Mouse (Mus musculus) liver, adult (tissue): Measurements from ENCODE around the gene Zc3h12b.

Source experiments
- GATA4 ChIP-seq: IDR thresholded peaks from 2 replicates; pipeline ENCODE4 v1.6.1; 2014; ENCODE audit warnings: mild to moderate bottlenecking, low read length; ENCODE audit not compliant: insufficient replicate concordance

Gene Zc3h12b

GRCm38 (mm10) chrX:95711227-95712111 is at the start of gene Zc3h12b:
Gene Zc3h12b (plus strand): TSS chrX:95711678.
- no peak for TF ChIP-seq GATA4

GRCm38 (mm10) chrX:95682206-95682605 is 29.3 kb upstream of the Zc3h12b start:
- TF ChIP-seq GATA4: no peak

- no peak for TF ChIP-seq GATA4
Measured at GRCm38 (mm10) chrX:95687119-95687518, 24.4 kb upstream of the Zc3h12b start.

- TF ChIP-seq GATA4: no peak
Measured at GRCm38 (mm10) chrX:95738253-95738652, 26.8 kb downstream of the Zc3h12b start.

- TF ChIP-seq GATA4: no peak
Measured at GRCm38 (mm10) chrX:95795881-95796280, 84.4 kb downstream of the Zc3h12b start.

- no peak for TF ChIP-seq GATA4
Measured at GRCm38 (mm10) chrX:95801790-95802189, 90.3 kb downstream of the Zc3h12b start.

- no peak for TF ChIP-seq GATA4
Measured at GRCm38 (mm10) chrX:95852806-95853205, 141.3 kb downstream of the Zc3h12b start.

GRCm38 (mm10) chrX:95881111-95881510 is 169.6 kb downstream of the Zc3h12b start:
- no peak for TF ChIP-seq GATA4

- TF ChIP-seq GATA4: no peak
Measured at GRCm38 (mm10) chrX:95902716-95903115, 191.2 kb downstream of the Zc3h12b start.

GRCm38 (mm10) chrX:95935481-95935880 is 224.0 kb downstream of the Zc3h12b start:
- no peak for TF ChIP-seq GATA4

- TF ChIP-seq GATA4: no peak
Measured at GRCm38 (mm10) chrX:95945496-95945895, 234.0 kb downstream of the Zc3h12b start.

- no peak for TF ChIP-seq GATA4
Measured at GRCm38 (mm10) chrX:95948135-95948534, 236.7 kb downstream of the Zc3h12b start.

- TF ChIP-seq GATA4: no peak
Measured at GRCm38 (mm10) chrX:95950776-95951175, 239.3 kb downstream of the Zc3h12b start.

- no peak for TF ChIP-seq GATA4
Measured at GRCm38 (mm10) chrX:95956497-95957293, 245.2 kb downstream of the Zc3h12b start, which contains the start of gene Las1l. Gene Las1l (minus strand): TSS chrX:95956962.

- no peak for TF ChIP-seq GATA4
Measured at GRCm38 (mm10) chrX:95963366-95963765, 251.9 kb downstream of the Zc3h12b start.

- TF ChIP-seq GATA4: no peak
Measured at GRCm38 (mm10) chrX:95965036-95965435, 253.6 kb downstream of the Zc3h12b start.

GRCm38 (mm10) chrX:95967847-95968593 is 256.5 kb downstream of the Zc3h12b start:
- no peak for TF ChIP-seq GATA4
